Mouse (Mus musculus): ENCODE results near the gene Gk5. TPM values are rescaled to one million over a fixed set of nuclear protein-coding genes. Genes with fewer than 3 reads are reported as not detected.
"Not testable (repeated sequence)": the region's sequence is repeated elsewhere in the genome, so short reads cannot be mapped to it uniquely, and the experiment has no call there.

Gene Gk5
- polyA plus RNA-seq, 1 experiment from 2014 or later, result 5.3 TPM

- ATAC-seq (replicated peaks; ENCODE audit: insufficient number of reproducible peaks, low FRiP score, low TSS enrichment), result no peak
- H3K36me3 ChIP-seq (ENCODE audit: control insufficient read depth, insufficient read depth, low read length), result no peaks in the 10 kb centered on the region; the same call in 1 of the 2 replicates
- no peaks in the 10 kb centered on the region for H3K4me1 ChIP-seq (ENCODE audit: control insufficient read depth, insufficient read depth, low read length)
- WGBS (ENCODE audit: insufficient replicate concordance), result 72% methylated on average over 3 of the region's 3 CpGs
- no peaks in the 10 kb centered on the region for H3K27me3 ChIP-seq (ENCODE audit: control insufficient read depth, insufficient read depth, low read length)
- H3K27ac ChIP-seq (ENCODE audit: low read depth, low read length), result 0 out of 2 replicates have a peak overlapping the region, but pooled peaks have one; percentile 41
- no peak overlapping the region for H3K4me2 ChIP-seq
- no peak overlapping the region for H3K9ac ChIP-seq (ENCODE audit: low read depth, low read length)
- no peaks in the 10 kb centered on the region for H3K9me3 ChIP-seq (replicated peaks; ENCODE audit: control insufficient read depth, low read length)
- no peak overlapping the region for H3K4me3 ChIP-seq (ENCODE audit: low read depth, low read length)
These were observed 39.9 kb downstream of the Gk5 start for GRCm38 (mm10) chr9:96159047-96159446.

- Histone ChIP-seq H3K4me3 (ENCODE audit: low read depth, low read length) (no peak overlapping the region), H3K9ac (ENCODE audit: low read depth, low read length) (no peak overlapping the region), H3K9me3 (replicated peaks; ENCODE audit: control insufficient read depth, low read length) (no peaks in the 10 kb centered on the region), H3K4me1 (ENCODE audit: control insufficient read depth, insufficient read depth, low read length) (no peaks in the 10 kb centered on the region), H3K36me3 (ENCODE audit: control insufficient read depth, insufficient read depth, low read length) (no peaks in the 10 kb centered on the region; the same call in 1 of the 2 replicates), H3K27ac (ENCODE audit: low read depth, low read length) (no peak overlapping the region), H3K4me2 (no peak overlapping the region), H3K27me3 (ENCODE audit: control insufficient read depth, insufficient read depth, low read length) (no peaks in the 10 kb centered on the region)
- WGBS (ENCODE audit: insufficient replicate concordance), result 68% methylated on average over 3 of the region's 3 CpGs
- no peak for ATAC-seq (replicated peaks; ENCODE audit: insufficient number of reproducible peaks, low FRiP score, low TSS enrichment)
These were observed 41.6 kb downstream of the Gk5 start for GRCm38 (mm10) chr9:96160767-96161166.

- H3K4me1 ChIP-seq (ENCODE audit: control insufficient read depth, insufficient read depth, low read length), result no peaks in the 10 kb centered on the region
- H3K27me3 ChIP-seq (ENCODE audit: control insufficient read depth, insufficient read depth, low read length), result no peaks in the 10 kb centered on the region
- WGBS (ENCODE audit: insufficient replicate concordance), result 82% methylated on average over 5 of the region's 5 CpGs
- H3K9me3 ChIP-seq (replicated peaks; ENCODE audit: control insufficient read depth, low read length), result no peaks in the 10 kb centered on the region
- H3K9ac ChIP-seq (ENCODE audit: low read depth, low read length), result no peak overlapping the region
- H3K27ac ChIP-seq (ENCODE audit: low read depth, low read length), result no peak overlapping the region
- no peak overlapping the region for H3K4me2 ChIP-seq
- no peak for ATAC-seq (replicated peaks; ENCODE audit: insufficient number of reproducible peaks, low FRiP score, low TSS enrichment)
- H3K4me3 ChIP-seq (ENCODE audit: low read depth, low read length), result no peak overlapping the region
- no peaks in the 10 kb centered on the region; the same call in 1 of the 2 replicates for H3K36me3 ChIP-seq (ENCODE audit: control insufficient read depth, insufficient read depth, low read length)
These were observed 43.3 kb downstream of the Gk5 start for GRCm38 (mm10) chr9:96162421-96162820.

GRCm38 (mm10) chr9:96163443-96163842 is 44.3 kb downstream of the Gk5 start:
- Histone ChIP-seq H3K4me1 (ENCODE audit: control insufficient read depth, insufficient read depth, low read length) (no peaks in the 10 kb centered on the region), H3K36me3 (ENCODE audit: control insufficient read depth, insufficient read depth, low read length) (no peaks in the 10 kb centered on the region; the same call in 1 of the 2 replicates), H3K27ac (ENCODE audit: low read depth, low read length) (no peak overlapping the region), H3K4me2 (no peak overlapping the region), H3K4me3 (ENCODE audit: low read depth, low read length) (no peak overlapping the region), H3K27me3 (ENCODE audit: control insufficient read depth, insufficient read depth, low read length) (no peaks in the 10 kb centered on the region), H3K9ac (ENCODE audit: low read depth, low read length) (no peak overlapping the region), H3K9me3 (replicated peaks; ENCODE audit: control insufficient read depth, low read length) (no peaks in the 10 kb centered on the region)
- ATAC-seq (replicated peaks; ENCODE audit: insufficient number of reproducible peaks, low FRiP score, low TSS enrichment), result no peak
- 92% methylated on average over 7 of the region's 7 CpGs for WGBS (ENCODE audit: insufficient replicate concordance)

GRCm38 (mm10) chr9:96163983-96164382 is 44.8 kb downstream of the Gk5 start:
- not testable (repeated sequence) for H3K4me3 ChIP-seq (ENCODE audit: low read depth, low read length); ATAC-seq (replicated peaks; ENCODE audit: insufficient number of reproducible peaks, low FRiP score, low TSS enrichment); H3K4me2 ChIP-seq; H3K27me3 ChIP-seq (ENCODE audit: control insufficient read depth, insufficient read depth, low read length); H3K4me1 ChIP-seq (ENCODE audit: control insufficient read depth, insufficient read depth, low read length); H3K27ac ChIP-seq (ENCODE audit: low read depth, low read length); H3K36me3 ChIP-seq (ENCODE audit: control insufficient read depth, insufficient read depth, low read length); H3K9me3 ChIP-seq (replicated peaks; ENCODE audit: control insufficient read depth, low read length); H3K9ac ChIP-seq (ENCODE audit: low read depth, low read length)
- 96% methylated on average over 13 of the region's 15 CpGs for WGBS (ENCODE audit: insufficient replicate concordance)

- no peak for ATAC-seq (replicated peaks; ENCODE audit: insufficient number of reproducible peaks, low FRiP score, low TSS enrichment)
- Histone ChIP-seq H3K4me2 (no peak overlapping the region), H3K4me1 (ENCODE audit: control insufficient read depth, insufficient read depth, low read length) (no peaks in the 10 kb centered on the region), H3K36me3 (ENCODE audit: control insufficient read depth, insufficient read depth, low read length) (no peaks in the 10 kb centered on the region; the same call in 1 of the 2 replicates), H3K27ac (ENCODE audit: low read depth, low read length) (no peak overlapping the region), H3K9ac (ENCODE audit: low read depth, low read length) (no peak overlapping the region), H3K27me3 (ENCODE audit: control insufficient read depth, insufficient read depth, low read length) (no peaks in the 10 kb centered on the region), H3K9me3 (replicated peaks; ENCODE audit: control insufficient read depth, low read length) (no peaks in the 10 kb centered on the region), H3K4me3 (ENCODE audit: low read depth, low read length) (no peak overlapping the region)
- 28% methylated on average over 5 of the region's 5 CpGs for WGBS (ENCODE audit: insufficient replicate concordance)
These were observed 48.0 kb downstream of the Gk5 start for GRCm38 (mm10) chr9:96167168-96167585.

- H3K4me1 ChIP-seq (ENCODE audit: control insufficient read depth, insufficient read depth, low read length), result no peaks in the 10 kb centered on the region
- no peaks in the 10 kb centered on the region for H3K36me3 ChIP-seq (ENCODE audit: control insufficient read depth, insufficient read depth, low read length)
- 82% methylated on average over 3 of the region's 3 CpGs for WGBS (ENCODE audit: insufficient replicate concordance)
These were observed 51.4 kb downstream of the Gk5 start for GRCm38 (mm10) chr9:96170600-96170999.

GRCm38 (mm10) chr9:96184909-96185308 is 65.7 kb downstream of the Gk5 start:
- H3K9ac ChIP-seq (ENCODE audit: low read depth, low read length), result no peak overlapping the region
- no peaks in the 10 kb centered on the region for H3K36me3 ChIP-seq (ENCODE audit: control insufficient read depth, insufficient read depth, low read length)
- H3K27me3 ChIP-seq (ENCODE audit: control insufficient read depth, insufficient read depth, low read length), result no peaks in the 10 kb centered on the region
- no peak overlapping the region for H3K4me2 ChIP-seq
- WGBS (ENCODE audit: insufficient replicate concordance), result 81% methylated on average over 4 of the region's 4 CpGs
- H3K27ac ChIP-seq (ENCODE audit: low read depth, low read length), result no peak overlapping the region
- no peaks in the 10 kb centered on the region for H3K9me3 ChIP-seq (replicated peaks; ENCODE audit: control insufficient read depth, low read length)
- H3K4me3 ChIP-seq (ENCODE audit: low read depth, low read length), result no peak overlapping the region
- H3K4me1 ChIP-seq (ENCODE audit: control insufficient read depth, insufficient read depth, low read length), result no peaks in the 10 kb centered on the region; the same call in 1 of the 2 replicates
- no peak for ATAC-seq (replicated peaks; ENCODE audit: insufficient number of reproducible peaks, low FRiP score, low TSS enrichment)

More at GRCm38 (mm10) chr9:96170600-96170999, 51.4 kb downstream of the Gk5 start:
- H3K9me3 ChIP-seq (replicated peaks; ENCODE audit: control insufficient read depth, low read length), result no peaks in the 10 kb centered on the region
- no peak for ATAC-seq (replicated peaks; ENCODE audit: insufficient number of reproducible peaks, low FRiP score, low TSS enrichment)
- H3K9ac ChIP-seq (ENCODE audit: low read depth, low read length), result no peak overlapping the region
- H3K4me2 ChIP-seq, result no peak overlapping the region
- no peaks in the 10 kb centered on the region for H3K27me3 ChIP-seq (ENCODE audit: control insufficient read depth, insufficient read depth, low read length)
- H3K27ac ChIP-seq (ENCODE audit: low read depth, low read length), result no peak overlapping the region
- no peak overlapping the region for H3K4me3 ChIP-seq (ENCODE audit: low read depth, low read length)

GRCm38 (mm10) chr9:96186701-96187100 is 67.5 kb downstream of the Gk5 start:
- H3K4me3 ChIP-seq (ENCODE audit: low read depth, low read length), result no peak overlapping the region
- no peaks in the 10 kb centered on the region for H3K27me3 ChIP-seq (ENCODE audit: control insufficient read depth, insufficient read depth, low read length)
- H3K36me3 ChIP-seq (ENCODE audit: control insufficient read depth, insufficient read depth, low read length), result no peaks in the 10 kb centered on the region
- ATAC-seq (replicated peaks; ENCODE audit: insufficient number of reproducible peaks, low FRiP score, low TSS enrichment), result no peak
- no peak overlapping the region for H3K4me2 ChIP-seq
- no peak overlapping the region for H3K9ac ChIP-seq (ENCODE audit: low read depth, low read length)
- no peaks in the 10 kb centered on the region; the same call in 1 of the 2 replicates for H3K4me1 ChIP-seq (ENCODE audit: control insufficient read depth, insufficient read depth, low read length)
- H3K27ac ChIP-seq (ENCODE audit: low read depth, low read length), result no peak overlapping the region
- no peaks in the 10 kb centered on the region for H3K9me3 ChIP-seq (replicated peaks; ENCODE audit: control insufficient read depth, low read length)
- WGBS (ENCODE audit: insufficient replicate concordance), result 51% methylated on average over 7 of the region's 7 CpGs
